Mouse (Mus musculus) liver, adult 2 months (tissue): ENCODE measurements around the gene Fastkd3.

Source experiments
- CTCF ChIP-seq: fragments of 200-500 bp; IDR thresholded peaks from 2 replicates; pipeline ENCODE4 v1.5.1; 2011; ENCODE audit warnings: low read depth, low read length, control low read depth
- POLR2A ChIP-seq: fragments of 200-500 bp; IDR thresholded peaks from 2 replicates; pipeline ENCODE4 v1.6.1; 2011; ENCODE audit warnings: low read length, control low read depth; ENCODE audit not compliant: insufficient read depth; ENCODE audit errors: extremely low read depth

DNA sequence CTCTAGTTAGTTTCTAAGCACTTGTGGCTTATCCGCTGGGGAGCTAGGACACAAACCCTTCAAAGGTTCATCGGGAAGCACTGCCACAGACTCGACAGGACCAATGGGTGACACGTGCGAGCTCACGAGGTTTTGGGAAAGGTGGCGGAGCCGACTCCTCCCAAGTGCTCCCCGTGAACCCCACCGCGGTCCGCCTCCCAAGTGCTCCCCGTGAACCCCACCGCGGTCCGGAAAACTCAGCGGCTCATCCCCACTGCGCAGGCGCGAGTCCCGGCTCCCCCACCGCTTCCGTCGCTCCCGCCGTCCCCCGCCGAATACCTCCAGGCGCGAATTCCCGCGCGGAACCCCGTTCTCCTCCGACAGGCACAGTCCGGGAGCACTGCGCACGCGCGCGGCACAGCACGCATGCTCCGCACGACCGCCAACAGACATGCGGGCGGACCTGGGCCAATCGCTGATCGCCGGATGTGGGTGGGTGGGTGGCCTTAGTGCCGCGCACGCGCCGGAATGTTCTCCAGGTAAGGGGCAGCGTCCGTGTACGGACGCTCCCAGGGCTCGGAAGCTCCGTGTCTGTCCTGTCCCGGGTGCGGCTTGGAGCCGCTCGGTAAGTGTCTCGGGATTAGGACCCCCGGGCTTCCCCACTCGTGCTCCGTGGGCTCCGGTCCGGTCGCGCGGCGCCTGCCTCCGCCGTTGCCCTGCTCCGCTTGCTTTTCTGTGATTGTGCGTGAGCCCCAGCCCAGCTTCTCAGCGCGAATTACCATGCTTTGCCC is at the start of gene Fastkd3, which contains the start of gene Mtrr:
- peak; percentile 76 for TF ChIP-seq POLR2A
- TF ChIP-seq CTCF, result no peak
